Mouse (Mus musculus): Measurements from ENCODE around the gene Mcoln2. TPM values are rescaled to one million over a fixed set of nuclear protein-coding genes. Genes with fewer than 3 reads are reported as not detected.
A peak's percentile ranks its signal among the peaks of the same experiment; 100 is the strongest.

The Mcoln2 gene
- 1.9 TPM in 1 of 2 replicates, not detected in the other for polyA plus RNA-seq (2012; ENCODE audit: insufficient read depth, low replicate concordance)

DNA sequence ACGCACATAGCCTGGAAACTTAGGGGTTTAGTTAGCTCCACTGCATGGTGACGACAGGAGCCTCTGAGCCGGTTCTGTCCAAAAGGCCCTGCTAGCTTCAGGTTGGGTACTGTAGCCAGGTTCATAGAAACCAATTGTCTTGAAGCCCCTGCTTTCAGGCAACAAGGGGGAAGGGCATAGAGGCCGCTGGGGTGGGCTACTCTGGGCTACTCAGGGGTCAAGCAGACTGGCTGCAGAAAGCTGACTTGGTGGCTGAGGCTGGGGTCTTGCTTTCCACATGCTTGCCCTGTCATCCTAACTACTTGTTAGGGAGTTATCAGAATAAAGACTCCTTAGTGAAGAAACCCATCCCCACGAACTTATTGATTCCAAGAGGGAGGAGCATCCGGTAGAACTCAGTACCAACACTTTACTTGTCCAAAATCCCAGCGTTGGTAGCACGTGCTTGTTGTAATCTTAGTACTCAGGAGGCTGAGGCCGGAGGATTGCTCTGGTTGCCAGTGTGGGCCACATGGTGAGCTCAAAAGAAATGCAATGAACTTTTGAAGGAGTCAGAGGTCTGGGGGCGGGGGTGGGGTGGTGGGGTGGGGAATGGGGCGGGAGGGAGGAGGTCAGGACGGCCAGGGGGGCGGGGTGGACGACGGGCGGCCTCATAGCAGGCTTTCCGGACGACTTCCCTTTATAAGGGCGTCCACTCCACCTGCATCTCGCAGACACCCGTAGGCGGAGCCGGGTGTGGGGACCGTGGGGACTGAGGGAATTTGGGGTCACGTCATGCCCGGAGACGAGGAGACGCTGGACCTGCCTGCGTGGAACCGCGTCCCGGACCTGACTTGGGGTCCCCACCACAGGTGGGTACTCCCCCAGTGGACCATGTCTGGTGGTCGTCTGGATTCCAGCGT lies at the start of gene Mcoln2:
TSS of gene Mcoln2 (plus strand) at position 678 of the 902 bp plus-strand sequence.
- TF ChIP-seq FLI1 (IDR thresholded peaks at IDR 0.05; ENCODE audit: low read length), result no peak
- no peak for TF ChIP-seq GATA1 (IDR thresholded peaks at IDR 0.05; ENCODE audit: borderline replicate concordance, low read length)
- H3K4me1 ChIP-seq, result peaks cover 40% of the 10 kb centered on the region
- H3K27me3 ChIP-seq (replicated peaks), result peaks cover 48% of the 10 kb centered on the region
- H3K4me3 ChIP-seq (replicated peaks), result peak within 1 kb of the TSS; percentile 91
- peaks cover 4% of the 10 kb centered on the region; the same call in 1 of the 2 replicates for H3K9me3 ChIP-seq
- no peaks in the 10 kb centered on the region for H3K36me3 ChIP-seq (replicated peaks; ENCODE audit: low read length)

DNA sequence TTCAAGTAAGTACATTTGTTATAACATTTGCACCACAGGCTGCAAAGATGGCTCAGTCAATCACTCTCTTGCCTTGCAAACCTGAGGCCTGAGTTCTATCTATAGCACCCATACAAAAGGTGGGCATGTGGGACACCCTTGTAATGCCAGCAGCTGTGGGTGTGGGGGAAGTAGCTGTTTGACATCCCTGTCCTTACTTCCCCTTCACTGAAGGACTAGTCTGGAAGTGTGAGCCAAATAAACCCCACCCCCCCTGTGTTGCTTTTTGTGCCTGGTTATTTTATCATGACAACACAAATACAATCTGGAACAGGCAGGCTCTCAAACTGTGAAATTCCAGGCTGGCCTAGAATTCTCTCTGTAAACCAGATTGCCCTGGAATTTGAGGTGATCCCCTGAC lies 49.7 kb upstream of the Mcoln2 start:
- H3K4me1 ChIP-seq, result peaks cover 4% of the 10 kb centered on the region; the same call in 1 of the 2 replicates

DNA sequence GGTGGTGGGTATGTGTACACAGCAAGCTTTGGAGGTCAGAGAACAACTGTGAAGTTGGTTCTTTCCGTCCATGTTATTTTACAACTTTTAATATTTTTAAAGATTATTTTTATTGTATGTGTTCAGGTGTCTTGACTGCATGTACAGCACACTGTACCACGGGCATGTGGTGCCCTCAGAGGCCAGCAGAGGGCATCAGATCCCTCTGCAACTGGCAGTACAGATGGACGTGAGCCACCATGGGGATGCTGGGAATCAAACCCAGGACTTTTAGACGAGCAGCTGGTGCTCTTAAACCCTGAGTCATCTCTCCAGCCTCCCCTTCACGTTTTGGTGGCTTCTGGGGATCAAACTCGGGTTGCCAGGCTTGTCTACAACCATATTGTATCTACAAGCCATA lies 47.6 kb upstream of the Mcoln2 start:
- Histone ChIP-seq H3K4me1 (peaks cover 5% of the 10 kb centered on the region; the same call in 1 of the 2 replicates), H3K9me3 (peaks cover 61% of the 10 kb centered on the region), H3K36me3 (replicated peaks; ENCODE audit: low read length) (no peaks in the 10 kb centered on the region), H3K4me3 (replicated peaks) (peak overlapping the region; percentile 69), H3K27me3 (replicated peaks) (peaks cover 7% of the 10 kb centered on the region)
- no peak for TF ChIP-seq GATA1 (IDR thresholded peaks at IDR 0.05; ENCODE audit: borderline replicate concordance, low read length)
- TF ChIP-seq FLI1 (IDR thresholded peaks at IDR 0.05; ENCODE audit: low read length), result no peak

More for the DNA sequence above, 49.7 kb upstream of the Mcoln2 start:
- no peaks in the 10 kb centered on the region for H3K27me3 ChIP-seq (replicated peaks)
- H3K9me3 ChIP-seq, result peaks cover 41% of the 10 kb centered on the region
- no peak overlapping the region for H3K4me3 ChIP-seq (replicated peaks)
- TF ChIP-seq GATA1 (IDR thresholded peaks at IDR 0.05; ENCODE audit: borderline replicate concordance, low read length) (no peak), FLI1 (IDR thresholded peaks at IDR 0.05; ENCODE audit: low read length) (no peak)
- no peaks in the 10 kb centered on the region for H3K36me3 ChIP-seq (replicated peaks; ENCODE audit: low read length)

DNA sequence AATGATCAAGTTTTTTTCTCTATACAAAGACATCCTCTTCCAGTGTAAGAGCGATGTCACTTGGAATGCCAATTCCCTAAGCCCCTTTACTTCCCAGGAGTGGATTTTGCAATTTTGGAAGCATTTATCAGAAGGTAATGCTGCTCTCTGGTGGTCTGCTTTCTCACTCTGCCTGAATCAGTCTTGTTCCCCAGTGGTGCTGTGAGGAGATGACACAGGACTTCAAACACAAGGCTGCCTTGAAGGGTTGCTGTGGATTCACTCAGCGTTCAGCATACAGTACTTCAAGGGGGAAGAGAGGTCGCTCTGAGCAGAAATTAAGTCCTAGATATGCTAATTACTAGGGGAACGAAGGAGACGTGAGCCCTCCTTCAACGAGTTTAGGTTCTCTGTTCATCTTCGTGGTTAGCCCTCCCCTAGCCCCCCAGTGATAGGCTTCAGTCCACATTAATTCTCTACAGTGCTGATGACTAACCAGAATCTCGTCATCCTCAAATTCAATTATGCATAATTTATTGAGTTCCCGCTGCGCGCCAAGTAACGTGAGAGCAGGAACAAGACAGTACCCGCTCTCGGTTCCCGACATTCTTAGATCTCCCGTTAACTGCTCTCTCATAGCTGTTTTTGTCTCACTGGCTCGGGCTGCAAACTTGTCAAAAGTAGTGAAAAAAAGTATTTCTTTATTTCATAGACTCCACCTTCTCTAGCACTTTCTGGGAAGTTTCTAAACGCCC lies 42.4 kb upstream of the Mcoln2 start:
- H3K4me3 ChIP-seq (replicated peaks), result peak overlapping the region; percentile 81
- H3K36me3 ChIP-seq (replicated peaks; ENCODE audit: low read length), result no peaks in the 10 kb centered on the region
- H3K9me3 ChIP-seq, result peaks cover 47% of the 10 kb centered on the region
- H3K27me3 ChIP-seq (replicated peaks), result peaks cover 37% of the 10 kb centered on the region
- no peak for TF ChIP-seq FLI1 (IDR thresholded peaks at IDR 0.05; ENCODE audit: low read length)
- no peak for TF ChIP-seq GATA1 (IDR thresholded peaks at IDR 0.05; ENCODE audit: borderline replicate concordance, low read length)
- H3K4me1 ChIP-seq, result peaks cover 11% of the 10 kb centered on the region

DNA sequence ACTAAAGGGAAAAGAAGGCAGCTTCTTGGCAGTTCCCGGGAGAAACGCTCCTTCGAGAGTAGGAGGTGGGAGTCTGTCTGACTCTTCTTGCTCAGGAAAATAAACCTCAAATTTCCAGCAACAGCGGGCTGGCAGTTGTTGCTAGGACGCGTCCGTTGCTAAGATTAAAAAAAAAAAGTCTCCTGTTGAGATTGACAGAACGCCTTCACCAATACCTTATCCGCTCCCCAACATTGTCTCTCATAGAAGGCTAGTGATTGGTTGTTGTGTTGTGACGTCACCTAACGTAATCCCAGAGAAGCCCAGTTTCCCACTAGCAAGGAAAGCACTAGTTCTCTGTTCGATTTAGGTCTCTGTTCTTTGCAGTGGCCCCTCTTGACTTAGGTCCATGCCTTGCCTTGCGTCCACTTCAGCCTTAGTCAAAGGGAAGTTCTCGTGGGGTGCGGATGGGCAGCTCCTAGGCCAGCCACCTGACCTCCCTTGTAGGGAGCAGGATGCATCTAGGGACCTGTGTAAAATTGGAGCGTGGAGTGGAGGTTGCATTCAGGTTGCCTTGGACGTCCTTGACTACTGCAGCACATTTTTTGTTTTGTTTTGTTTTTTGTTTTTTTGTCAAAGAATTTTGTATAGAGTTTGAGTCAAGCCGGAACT lies 41.6 kb upstream of the Mcoln2 start, which contains the start of gene Wdr63:
TSS of gene Wdr63 (minus strand) at position 210 of the 651 bp plus-strand sequence.
- Histone ChIP-seq H3K36me3 (replicated peaks; ENCODE audit: low read length) (no peaks in the 10 kb centered on the region), H3K4me3 (replicated peaks) (peak within 1 kb of the TSS; percentile 81), H3K9me3 (peaks cover 40% of the 10 kb centered on the region), H3K4me1 (peaks cover 11% of the 10 kb centered on the region), H3K27me3 (replicated peaks) (peaks cover 39% of the 10 kb centered on the region)
- no peak for TF ChIP-seq GATA1 (IDR thresholded peaks at IDR 0.05; ENCODE audit: borderline replicate concordance, low read length)
- no peak for TF ChIP-seq FLI1 (IDR thresholded peaks at IDR 0.05; ENCODE audit: low read length)

DNA sequence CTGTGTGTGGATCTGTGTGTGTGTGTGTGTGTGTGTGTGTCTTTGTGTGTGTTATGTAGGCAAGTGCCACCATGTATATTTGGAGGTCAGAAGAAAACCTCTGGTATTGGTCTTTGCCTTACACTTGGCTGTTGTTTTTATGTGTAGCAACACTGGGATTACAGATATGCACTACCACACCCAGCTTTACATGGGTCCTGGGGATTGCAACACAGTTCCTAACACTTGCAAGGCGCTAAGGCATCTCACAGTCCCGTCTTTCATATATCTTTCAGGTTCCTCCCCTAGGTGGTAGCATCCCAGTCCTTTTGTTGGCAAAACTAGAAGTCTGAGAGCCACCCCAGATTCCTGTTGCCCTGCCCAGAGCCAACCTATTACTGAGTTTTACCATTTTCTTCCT lies 40.7 kb upstream of the Mcoln2 start:
- Histone ChIP-seq H3K27me3 (replicated peaks) (peaks cover 40% of the 10 kb centered on the region), H3K4me1 (peaks cover 11% of the 10 kb centered on the region), H3K4me3 (replicated peaks) (no peak overlapping the region), H3K9me3 (peaks cover 34% of the 10 kb centered on the region), H3K36me3 (replicated peaks; ENCODE audit: low read length) (no peaks in the 10 kb centered on the region)
- no peak for TF ChIP-seq GATA1 (IDR thresholded peaks at IDR 0.05; ENCODE audit: borderline replicate concordance, low read length)

DNA sequence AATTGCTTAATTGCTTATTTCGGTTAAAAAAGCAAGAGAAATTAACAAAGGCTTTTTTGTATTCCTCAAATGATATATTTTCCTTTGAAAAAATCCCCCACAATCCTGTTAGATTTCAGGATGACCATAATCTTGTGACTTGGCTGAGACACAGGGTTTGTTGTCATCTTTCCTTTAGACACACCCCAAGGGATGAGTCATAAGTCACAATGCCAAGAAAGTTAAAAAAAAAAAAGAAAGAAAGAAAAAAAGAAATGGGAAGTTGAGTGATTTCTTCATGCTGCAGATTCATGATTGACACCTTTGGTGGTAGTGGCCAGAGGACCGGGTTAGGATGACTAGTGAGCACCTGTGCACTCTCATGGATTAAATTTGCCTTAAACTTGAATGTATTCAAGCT lies 39.3 kb upstream of the Mcoln2 start:
- TF ChIP-seq GATA1 (IDR thresholded peaks at IDR 0.05; ENCODE audit: borderline replicate concordance, low read length) (no peak), FLI1 (IDR thresholded peaks at IDR 0.05; ENCODE audit: low read length) (no peak)
- H3K9me3 ChIP-seq, result peaks cover 23% of the 10 kb centered on the region
- H3K36me3 ChIP-seq (replicated peaks; ENCODE audit: low read length), result no peaks in the 10 kb centered on the region
- H3K27me3 ChIP-seq (replicated peaks), result peaks cover 40% of the 10 kb centered on the region
- peaks cover 11% of the 10 kb centered on the region for H3K4me1 ChIP-seq
- no peak overlapping the region for H3K4me3 ChIP-seq (replicated peaks)

DNA sequence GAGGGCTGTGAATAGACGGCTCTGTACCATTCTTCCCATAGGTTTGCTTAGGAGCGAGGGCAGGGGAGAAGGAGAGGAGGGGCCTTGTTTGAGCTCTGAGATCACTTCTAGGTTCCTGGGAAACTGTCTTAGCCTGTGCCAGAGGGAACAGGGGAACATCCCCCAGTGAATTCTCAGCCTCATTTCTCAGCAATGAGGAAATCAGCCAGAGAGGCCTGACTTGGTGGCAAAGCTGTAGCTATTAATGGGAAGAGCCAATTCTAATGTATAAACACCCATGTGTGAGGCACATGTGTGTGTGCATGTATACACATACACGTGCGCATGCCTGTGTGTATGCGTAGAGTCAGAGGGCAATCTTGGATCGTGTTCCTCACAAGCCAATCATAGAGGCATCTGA lies 38.7 kb upstream of the Mcoln2 start:
- H3K4me1 ChIP-seq, result peaks cover 11% of the 10 kb centered on the region
- H3K4me3 ChIP-seq (replicated peaks), result no peak overlapping the region
- H3K36me3 ChIP-seq (replicated peaks; ENCODE audit: low read length), result no peaks in the 10 kb centered on the region
- H3K9me3 ChIP-seq, result peaks cover 17% of the 10 kb centered on the region
- TF ChIP-seq FLI1 (IDR thresholded peaks at IDR 0.05; ENCODE audit: low read length) (no peak), GATA1 (IDR thresholded peaks at IDR 0.05; ENCODE audit: borderline replicate concordance, low read length) (no peak)
- H3K27me3 ChIP-seq (replicated peaks), result peaks cover 39% of the 10 kb centered on the region

DNA sequence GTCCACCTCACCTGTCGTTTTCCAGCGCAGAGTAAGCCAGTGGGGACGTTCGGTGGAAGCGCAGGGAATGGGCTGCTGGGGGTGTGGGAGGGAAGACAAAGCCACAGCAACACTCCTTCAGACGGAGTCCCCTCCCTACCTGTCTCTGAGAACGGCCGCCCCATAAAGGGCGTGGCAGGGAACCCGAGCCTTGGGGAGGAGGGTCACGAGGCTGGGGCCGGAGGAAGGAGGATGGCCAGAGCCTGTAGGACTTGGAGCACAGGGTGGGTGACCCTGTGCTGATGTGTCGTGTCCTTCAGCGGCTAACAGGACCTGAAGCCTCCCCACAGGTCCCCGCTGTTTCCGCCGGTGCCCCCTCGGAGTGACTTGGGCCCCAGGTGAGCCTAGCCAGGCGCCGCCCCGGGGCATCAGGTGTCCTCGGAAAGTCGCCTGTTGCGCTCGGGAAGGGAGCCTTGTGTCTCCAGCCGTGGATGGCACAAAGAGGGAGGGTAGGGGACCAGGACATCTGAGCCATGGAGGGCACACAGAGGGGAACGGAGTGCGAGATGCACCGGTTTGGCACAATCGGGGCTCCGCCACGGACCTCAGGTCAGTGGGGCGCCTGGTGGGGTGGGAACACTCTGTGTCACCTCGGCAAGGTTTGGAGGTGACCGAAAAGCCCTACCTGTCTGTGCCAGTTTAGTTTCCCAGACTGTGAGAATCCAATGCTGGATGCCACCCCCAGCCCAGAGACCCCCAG lies 32.2 kb upstream of the Mcoln2 start, which contains the start of gene Mcoln3:
TSS of gene Mcoln3 (plus strand) at position 193 of the 739 bp plus-strand sequence.
- Histone ChIP-seq H3K27me3 (replicated peaks) (peaks cover 25% of the 10 kb centered on the region), H3K36me3 (replicated peaks; ENCODE audit: low read length) (no peaks in the 10 kb centered on the region), H3K4me1 (no peaks in the 10 kb centered on the region), H3K9me3 (0 out of 2 replicates have a peak, but pooled peaks cover 9% of the 10 kb centered on the region), H3K4me3 (replicated peaks) (no peak within 1 kb of the TSS)
- TF ChIP-seq FLI1 (IDR thresholded peaks at IDR 0.05; ENCODE audit: low read length) (no peak), GATA1 (IDR thresholded peaks at IDR 0.05; ENCODE audit: borderline replicate concordance, low read length) (no peak)
